Mouse (Mus musculus): ENCODE results near the gene Exoc5. TPM values are rescaled to one million over a fixed set of nuclear protein-coding genes. Genes with fewer than 3 reads are reported as not detected.

Exoc5 gene
- polyA plus RNA-seq, 1 experiment from 2014 or later = 54.7 TPM

Other genes with a start within 250 kb of the Exoc5 start
- gene Ap5m1, start 556 bp downstream of the Exoc5 start, polyA plus RNA-seq (2015; fragmentation: Nextera tagmentation; extraction: Ambion mirVana) = 20.8 and 23.5 TPM in 2 replicates
- gene Naa30, start 105.6 kb upstream of the Exoc5 start, polyA plus RNA-seq (2015; fragmentation: Nextera tagmentation; extraction: Ambion mirVana) = 11.2 and 13.1 TPM in 2 replicates
- gene ccdc198, start 178.8 kb upstream of the Exoc5 start, polyA plus RNA-seq (2015; fragmentation: Nextera tagmentation; extraction: Ambion mirVana) = 0.20 and 14.7 TPM in 2 replicates